ENCODE assay signal across 23 mouse cellular contexts in genomic region chrX:73560681-73561080, GRCm38 (mm10). TPM values are rescaled to one million over a fixed set of nuclear protein-coding genes. Genes with fewer than 3 reads are reported as not detected.
"Had no signal": no experiment of that assay in that cellular context is flagged by ENCODE, and none has a peak within 500 bp of the region (broad histone marks: within the 10 kb centered on the region; RNA-seq: fewer than 3 reads in every experiment).

No protein-coding gene starts in this region.

- DNase-seq: lung, adult 18-20 months; lung, embryonic 14.5 days; lung, postnatal 14 days; lung, postnatal 4 days; midbrain, embryonic 14.5 days; retina, postnatal 1 day; right cerebral cortex, adult 18-20 months; right cerebral cortex, postnatal 25 days; right cerebral cortex, postnatal 4 days; spleen, adult 18-20 months; thymus, adult 18-20 months; thymus, postnatal 14 days; thymus, postnatal 36 days had no signal

- H3K4me1 ChIP-seq: liver, embryonic 15.5 days; midbrain, embryonic 10.5 days; midbrain, embryonic 12.5 days; neural tube, embryonic 13.5 days; neural tube, embryonic 15.5 days had no signal

- H3K36me3 ChIP-seq: liver, embryonic 15.5 days; midbrain, embryonic 10.5 days; midbrain, embryonic 12.5 days; neural tube, embryonic 13.5 days had no signal

- H3K4me2 ChIP-seq: liver, embryonic 15.5 days; lung, embryonic 14.5 days; midbrain, embryonic 12.5 days; neural tube, embryonic 13.5 days; neural tube, embryonic 15.5 days had no signal

- H3K27ac ChIP-seq: liver, embryonic 15.5 days; midbrain, embryonic 10.5 days; midbrain, embryonic 12.5 days; neural tube, embryonic 13.5 days; neural tube, embryonic 15.5 days had no signal

- H3K9me3 ChIP-seq: liver, embryonic 15.5 days; midbrain, embryonic 10.5 days; midbrain, embryonic 12.5 days; neural tube, embryonic 13.5 days; neural tube, embryonic 15.5 days had no signal

- H3K4me3 ChIP-seq: liver, embryonic 15.5 days; midbrain, embryonic 10.5 days; midbrain, embryonic 12.5 days; myocyte; neural tube, embryonic 13.5 days; neural tube, embryonic 15.5 days had no signal

- H3K9ac ChIP-seq: liver, embryonic 15.5 days; lung, embryonic 14.5 days; midbrain, embryonic 12.5 days; neural tube, embryonic 13.5 days; neural tube, embryonic 15.5 days had no signal

- ATAC-seq: midbrain, embryonic 16.5 days had no signal

- H3K27me3 ChIP-seq: midbrain, embryonic 12.5 days; neural tube, embryonic 13.5 days; neural tube, embryonic 15.5 days had no signal

RNA-seq across cellular contexts. Expression of gene Atp2b3, which starts 57.8 kb away (rescaled TPM):
- total RNA-seq: megakaryocyte, adult 5-6 weeks; megakaryocyte-erythroid progenitor cell, adult 5-6 weeks had no signal
- polyA plus RNA-seq: lung, embryonic 14.5 days; thymus, postnatal 0 days had no signal
